In the genomic region with DNA sequence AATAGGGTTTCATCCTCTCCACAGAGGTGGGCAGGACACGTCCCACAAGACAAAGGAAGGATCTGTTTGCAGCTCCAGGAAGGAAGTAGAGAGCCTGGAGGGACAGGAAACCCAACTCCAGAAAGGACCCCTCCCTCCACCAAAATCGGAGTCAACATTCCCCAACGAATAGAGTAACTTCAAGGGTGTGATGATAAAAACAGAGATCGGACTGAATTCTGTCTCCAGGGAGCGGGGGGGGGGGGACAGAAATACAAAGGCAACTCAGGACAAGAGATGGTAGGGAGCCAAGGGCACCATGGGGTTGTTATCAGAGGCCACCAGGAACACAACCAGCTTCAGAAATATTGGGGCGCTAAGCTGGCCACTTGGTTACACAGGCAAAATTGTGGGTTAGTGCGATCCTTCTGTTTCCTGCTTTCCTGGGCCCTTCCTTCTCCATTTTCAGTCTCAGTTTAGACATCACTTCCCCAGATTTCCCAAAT, we compare ENCODE assay signal across 9 mouse cellular contexts.
DNase-seq lines count a peak whose midpoint lies in the region; ATAC-seq and TF ChIP-seq lines count a peak whose summit lies in the region.
"Had no signal": no experiment of that assay in that cellular context is flagged by ENCODE, and none has a peak within 500 bp of the region (broad histone marks: within the 10 kb centered on the region; RNA-seq: fewer than 3 reads in every experiment).

No protein-coding gene starts in this region.

- no peak for DNase-seq in embryonic facial prominence, embryonic 10.5 days (ENCODE audit: low spot score)
- peak; percentile 77 for DNase-seq in lung, postnatal 0 days (ENCODE audit: low spot score)
- DNase-seq in c-Kit-positive CD71-positive TER-119-positive erythroid progenitor cells, embryonic 14.5 days (ENCODE audit: low spot score) = no peak
- DNase-seq in layer of hippocampus, adult 8-10 months (ENCODE audit: low spot score in 2 of 2) = no peak
- no peak for DNase-seq in thymus, postnatal 10 days (ENCODE audit: low spot score in 2 of 2)
- DNase-seq: embryo, embryonic 11 days had no signal

- no peak overlapping the region for H3K4me2 ChIP-seq in embryonic facial prominence, embryonic 15.5 days (replicated peaks)
- H3K4me2 ChIP-seq in lung, postnatal 0 days (replicated peaks; ENCODE audit: low read depth, low read length) = no peak overlapping the region

- TF ChIP-seq EP300 in lung, postnatal 0 days (IDR thresholded peaks at IDR 0.05) = peak; percentile 90

- no peak overlapping the region for H3K9ac ChIP-seq in embryonic facial prominence, embryonic 15.5 days
- no peak overlapping the region for H3K9ac ChIP-seq in lung, postnatal 0 days (replicated peaks; ENCODE audit: low read depth)

- TF ChIP-seq CTCF in lung, postnatal 0 days (IDR thresholded peaks at IDR 0.05) = no peak

- H3K36me3 ChIP-seq in embryonic facial prominence, embryonic 15.5 days = no peaks in the 10 kb centered on the region
- H3K36me3 ChIP-seq in embryonic facial prominence, embryonic 10.5 days (replicated peaks) = no peaks in the 10 kb centered on the region
- no peaks in the 10 kb centered on the region for H3K36me3 ChIP-seq in lung, postnatal 0 days (ENCODE audit: insufficient read depth, low read length)

- 49% methylated on average over 7 of the region's 7 CpGs for WGBS in embryonic facial prominence, embryonic 15.5 days
- 57% methylated on average over 7 of the region's 7 CpGs for WGBS in embryonic facial prominence, embryonic 10.5 days
- WGBS in lung, postnatal 0 days = 36% methylated on average over 7 of the region's 7 CpGs

- H3K27me3 ChIP-seq in embryonic facial prominence, embryonic 15.5 days = no peaks in the 10 kb centered on the region
- no peaks in the 10 kb centered on the region for H3K27me3 ChIP-seq in embryonic facial prominence, embryonic 10.5 days (replicated peaks; ENCODE audit: low read depth, poor library complexity, severe bottlenecking)
- no peaks in the 10 kb centered on the region for H3K27me3 ChIP-seq in lung, postnatal 0 days (replicated peaks; ENCODE audit: insufficient read depth, low read length)

- no peak for ATAC-seq in embryonic facial prominence, embryonic 15.5 days (ENCODE audit: insufficient number of reproducible peaks, low FRiP score, low TSS enrichment, low read depth)
- ATAC-seq in common myeloid progenitor, adult 5-6 weeks (replicated peaks; ENCODE audit: low read depth, poor library complexity, severe bottlenecking) = peak; percentile 48
- peak; percentile 30 to 52; a peak in 3 of 4 replicates for ATAC-seq in hematopoietic stem cell, adult 5-6 weeks (replicated peaks in 1 of 2; ENCODE audit: insufficient read depth in 1 of 2, low FRiP score in 2 of 2, low TSS enrichment in 1 of 2, low read depth in 1 of 2, poor library complexity in 2 of 2, severe bottlenecking in 2 of 2)
- peak; percentile 85 for ATAC-seq in lung, postnatal 0 days

- no peaks in the 10 kb centered on the region for H3K9me3 ChIP-seq in embryonic facial prominence, embryonic 15.5 days (replicated peaks)
- no peaks in the 10 kb centered on the region for H3K9me3 ChIP-seq in embryonic facial prominence, embryonic 10.5 days
- no peaks in the 10 kb centered on the region for H3K9me3 ChIP-seq in lung, postnatal 0 days (ENCODE audit: low read length)

- H3K4me3 ChIP-seq in embryonic facial prominence, embryonic 15.5 days (replicated peaks) = no peak overlapping the region
- no peak overlapping the region for H3K4me3 ChIP-seq in embryonic facial prominence, embryonic 10.5 days
- H3K4me3 ChIP-seq in lung, postnatal 0 days (ENCODE audit: low read depth, low read length) = no peak overlapping the region

- H3K27ac ChIP-seq in embryonic facial prominence, embryonic 15.5 days (replicated peaks) = 0 out of 2 replicates have a peak overlapping the region, but pooled peaks have one; percentile 22
- no peak overlapping the region; the same call in 1 of the 2 replicates for H3K27ac ChIP-seq in embryonic facial prominence, embryonic 10.5 days (replicated peaks)
- H3K27ac ChIP-seq in lung, postnatal 0 days (ENCODE audit: low read length) = peak overlapping the region; percentile 85

- H3K4me1 ChIP-seq in embryonic facial prominence, embryonic 15.5 days = no peaks in the 10 kb centered on the region
- H3K4me1 ChIP-seq in embryonic facial prominence, embryonic 10.5 days = peaks cover 28% of the 10 kb centered on the region
- no peaks in the 10 kb centered on the region for H3K4me1 ChIP-seq in lung, postnatal 0 days (ENCODE audit: insufficient read depth, low read depth, low read length)
